Mouse (Mus musculus) ES-E14 (cell line): Measurements from ENCODE around the gene Acot11.

ENCODE experiments used
- CHD2 ChIP-seq: IDR thresholded peaks from 2 replicates; pipeline ENCODE4 v1.6.1; 2014; ENCODE audit warnings: mild to moderate bottlenecking, low read depth, low read length, inconsistent platforms
- HCFC1 ChIP-seq: IDR thresholded peaks from 2 replicates; pipeline ENCODE4 v1.6.1; 2012; ENCODE audit warnings: low read length, inconsistent platforms, borderline replicate concordance; ENCODE audit not compliant: insufficient read depth
- MAFK ChIP-seq: IDR thresholded peaks from 2 replicates; pipeline ENCODE4 v1.6.1; 2014; ENCODE audit warnings: mild to moderate bottlenecking, low read depth, low read length, inconsistent platforms; ENCODE audit not compliant: insufficient read depth

DNA sequence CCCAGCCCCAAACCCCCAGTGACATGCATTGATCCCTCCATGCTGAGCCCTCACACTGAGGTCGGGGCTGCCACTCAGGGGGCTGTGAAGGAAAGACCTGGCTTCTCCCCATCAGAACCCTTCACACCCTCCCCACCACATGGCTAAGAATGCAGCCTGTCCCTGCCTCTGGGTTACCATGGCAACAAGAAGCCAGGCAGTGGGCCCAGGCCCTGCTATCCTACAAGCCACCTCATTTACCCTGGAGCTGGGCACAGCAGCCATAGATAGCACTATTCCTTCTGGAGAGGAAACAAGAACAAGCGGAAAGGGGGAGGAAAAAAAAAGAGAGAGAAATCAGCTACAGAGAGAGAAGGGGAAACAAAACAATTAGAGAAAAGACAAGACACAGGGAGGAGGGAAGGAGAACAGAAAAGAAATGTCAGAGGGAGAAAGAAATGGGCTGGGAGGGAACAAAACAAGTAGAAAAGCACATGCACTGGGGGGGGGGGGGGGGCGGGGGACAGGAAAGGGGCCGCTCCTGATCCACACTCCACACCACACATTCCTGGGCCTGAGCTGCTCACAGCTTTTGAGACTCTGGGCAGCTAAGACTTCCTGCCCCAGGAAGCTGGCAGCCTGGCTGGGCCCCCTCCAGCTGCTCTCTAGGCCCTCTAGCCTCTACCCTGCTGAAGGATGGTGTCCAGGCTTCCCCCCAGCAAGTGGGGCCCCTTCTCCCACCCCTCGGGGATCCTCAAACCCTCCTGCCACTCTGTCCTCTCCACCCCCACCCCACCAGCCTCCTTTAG, 18.9 kb downstream of the Acot11 start:
- TF ChIP-seq MAFK (no peak), HCFC1 (no peak), CHD2 (no peak)
